Mouse (Mus musculus): ENCODE results near the gene Mepce.
A peak's percentile ranks its signal among the peaks of the same experiment; 100 is the strongest.

The Mepce gene

GRCm38 (mm10) chr5:137741023-137741931 is 46.2 kb downstream of the Mepce start, which contains the start of gene Nyap1:
Gene Nyap1, minus strand, starts transcription at chr5:137741607.
- ATAC-seq (ENCODE audit: low TSS enrichment) = peak; percentile 29

DNA sequence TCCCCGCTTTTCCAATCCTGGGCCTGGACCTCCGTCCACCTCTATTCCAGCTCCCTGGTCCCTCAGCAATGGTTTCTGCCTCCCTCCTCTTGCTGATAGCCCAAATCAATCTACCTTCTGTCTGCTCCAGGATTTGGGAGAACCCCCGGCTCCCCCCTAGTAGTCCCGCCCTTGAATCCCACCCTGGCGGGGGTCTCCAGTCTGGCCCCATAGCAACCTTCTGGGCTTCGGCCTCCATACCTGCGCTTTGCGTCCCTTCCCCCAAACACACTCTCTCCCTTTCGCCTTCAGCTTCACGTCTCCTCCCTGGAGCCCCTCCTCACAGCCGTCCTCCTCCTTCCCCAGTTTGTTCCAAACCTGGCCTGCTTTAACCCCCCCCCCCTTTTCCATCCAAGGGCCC is 46.9 kb downstream of the Mepce start:
- peak; percentile 3; the same call in 1 of the 2 replicates for ATAC-seq (ENCODE audit: low TSS enrichment)

DNA sequence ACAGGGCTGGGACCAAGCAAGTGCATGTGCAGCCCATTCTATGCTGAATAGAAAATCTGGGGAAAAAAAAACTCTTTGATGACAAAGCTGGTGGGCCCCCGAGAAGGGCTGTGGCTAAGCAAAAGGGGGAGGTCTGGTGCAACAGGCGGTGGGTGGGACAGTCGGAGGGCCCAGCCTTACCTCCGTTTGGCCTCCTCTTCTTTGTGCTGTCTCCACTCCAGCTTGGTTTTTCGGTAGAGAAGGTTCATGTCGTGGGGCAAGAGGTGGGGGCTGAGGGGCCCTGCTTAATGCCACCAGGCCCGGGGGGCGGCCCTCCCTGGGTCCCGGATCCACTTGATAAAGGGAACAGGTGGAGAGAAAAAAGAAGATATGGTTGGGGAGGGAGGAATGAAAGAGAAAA is 48.0 kb downstream of the Mepce start:
- no peak for ATAC-seq (ENCODE audit: low TSS enrichment)

DNA sequence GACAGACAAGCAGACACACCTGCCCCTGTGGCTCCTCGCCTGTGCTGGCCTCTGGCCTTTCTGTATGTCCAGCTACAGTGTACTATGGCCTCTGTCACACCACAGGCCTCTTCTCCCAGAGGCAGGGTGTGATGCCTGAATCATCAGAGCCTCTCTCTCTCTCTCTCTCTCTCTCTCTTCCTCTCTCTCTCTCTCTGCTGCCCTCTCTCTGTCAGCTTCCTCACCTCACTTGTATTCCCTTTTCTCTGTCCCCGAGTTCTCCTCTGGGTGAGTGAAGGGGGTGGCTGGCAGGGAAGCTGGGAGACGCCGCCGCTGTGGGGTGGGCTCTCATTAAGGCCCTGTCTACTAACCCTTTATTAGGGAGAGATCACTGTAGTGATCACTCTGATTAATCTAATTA is 48.9 kb downstream of the Mepce start:
- no peak for ATAC-seq (ENCODE audit: low TSS enrichment)

DNA sequence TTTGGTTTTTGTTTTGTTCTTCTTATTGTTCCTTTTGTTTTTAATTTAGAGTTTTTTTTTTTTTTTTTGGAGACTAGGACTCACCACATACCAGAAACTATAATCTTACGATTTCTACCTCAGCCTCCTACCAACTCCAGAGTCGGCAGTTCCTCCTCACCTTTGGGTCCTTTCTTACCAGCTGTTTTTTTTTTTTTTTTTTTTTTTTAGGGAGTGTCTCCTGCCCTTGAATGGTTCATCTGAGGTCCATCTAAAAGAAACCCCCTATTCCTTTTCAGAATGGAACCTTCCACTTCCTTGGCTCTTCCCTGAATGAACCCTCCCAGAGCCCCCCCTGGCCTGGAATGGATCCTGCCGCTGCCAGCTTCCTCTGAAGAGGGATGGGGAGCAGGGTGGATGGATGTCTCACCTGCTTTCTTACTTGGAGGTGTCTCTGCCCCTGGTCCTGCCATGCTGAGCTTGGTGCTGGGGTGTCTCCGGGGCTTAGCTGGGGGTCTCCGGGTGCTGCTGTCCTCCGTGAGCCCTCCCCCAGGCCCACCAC is 50.0 kb downstream of the Mepce start:
- no peak for ATAC-seq (ENCODE audit: low TSS enrichment)

- peak; percentile 92 for ATAC-seq (ENCODE audit: low TSS enrichment)
Observed at GRCm38 (mm10) chr5:137734289-137735061, 53.0 kb downstream of the Mepce start.

DNA sequence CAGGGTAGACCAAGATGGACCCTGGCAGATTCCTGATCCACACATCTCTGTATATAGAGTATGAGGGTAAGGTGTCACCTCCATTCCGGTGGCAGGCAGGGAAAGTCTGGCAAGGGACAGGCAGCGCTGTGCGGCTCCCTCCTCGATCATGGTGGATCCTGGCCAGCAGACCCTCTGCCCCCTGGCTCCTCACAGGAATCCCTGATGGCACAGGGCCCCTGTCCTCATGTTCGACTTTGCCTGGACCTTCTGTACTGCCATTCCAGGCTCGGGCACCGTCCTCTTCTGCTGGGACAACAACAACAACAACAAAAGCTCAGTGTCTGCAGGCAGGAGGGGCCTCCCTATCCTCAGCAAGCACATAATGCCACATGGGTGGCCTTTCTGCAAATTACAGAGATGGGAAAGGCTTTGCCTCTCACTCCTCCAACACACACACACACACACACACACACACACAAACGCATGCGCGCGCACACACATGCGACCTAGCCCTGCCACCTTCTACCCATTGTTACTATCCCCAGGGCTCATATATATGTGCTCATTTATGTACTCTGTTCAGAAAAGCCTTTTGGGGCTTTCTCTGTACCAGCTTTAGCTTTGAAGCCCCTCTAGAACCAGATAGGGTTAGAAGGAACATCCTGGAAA is 53.7 kb downstream of the Mepce start:
- ATAC-seq (ENCODE audit: low TSS enrichment) = no peak
